Mouse (Mus musculus) cortical plate, adult 2 months (tissue): Measurements from ENCODE around the gene Traf3ip1. TPM values are rescaled to one million over a fixed set of nuclear protein-coding genes. Genes with fewer than 3 reads are reported as not detected.

ENCODE experiments used
- H3K27ac ChIP-seq: fragments of 200-500 bp; 2 replicates; pipeline ENCODE4 v1.5.1; 2012; ENCODE audit warnings: low read length, control low read depth, inconsistent platforms; ENCODE audit not compliant: insufficient read depth
- H3K4me1 ChIP-seq: fragments of 200-500 bp; 2 replicates; pipeline ENCODE4 v1.6.1; 2011; ENCODE audit warnings: low read length; ENCODE audit not compliant: control insufficient read depth, insufficient read depth
- H3K4me3 ChIP-seq: fragments of 200-500 bp; 2 replicates; pipeline ENCODE4 v1.5.1; 2011; ENCODE audit warnings: mild to moderate bottlenecking, low read length, control low read depth; ENCODE audit not compliant: insufficient read depth
- CTCF ChIP-seq: fragments of 200-500 bp; IDR thresholded peaks from 2 replicates; pipeline ENCODE4 v1.5.1; 2011; ENCODE audit warnings: mild to moderate bottlenecking, control low read depth, low read length; ENCODE audit not compliant: insufficient read depth; ENCODE audit errors: extremely low read depth
- POLR2A ChIP-seq: fragments of 200-500 bp; IDR thresholded peaks from 2 replicates; pipeline ENCODE4 v1.6.1; 2011; ENCODE audit warnings: mild to moderate bottlenecking, low read length, control low read depth; ENCODE audit not compliant: insufficient read depth; ENCODE audit errors: extremely low read depth
- polyA plus RNA-seq: library from polyadenylated mRNA; depleted of rRNA; stranded (reverse); fragments of >200 nt; gene quantifications from 2 replicates; pipeline ENCODE4 v1.2.3, GENCODE M21; 2012; rRNA removed

Gene Traf3ip1
- polyA plus RNA-seq, 1 experiment, result 18.2 TPM

DNA sequence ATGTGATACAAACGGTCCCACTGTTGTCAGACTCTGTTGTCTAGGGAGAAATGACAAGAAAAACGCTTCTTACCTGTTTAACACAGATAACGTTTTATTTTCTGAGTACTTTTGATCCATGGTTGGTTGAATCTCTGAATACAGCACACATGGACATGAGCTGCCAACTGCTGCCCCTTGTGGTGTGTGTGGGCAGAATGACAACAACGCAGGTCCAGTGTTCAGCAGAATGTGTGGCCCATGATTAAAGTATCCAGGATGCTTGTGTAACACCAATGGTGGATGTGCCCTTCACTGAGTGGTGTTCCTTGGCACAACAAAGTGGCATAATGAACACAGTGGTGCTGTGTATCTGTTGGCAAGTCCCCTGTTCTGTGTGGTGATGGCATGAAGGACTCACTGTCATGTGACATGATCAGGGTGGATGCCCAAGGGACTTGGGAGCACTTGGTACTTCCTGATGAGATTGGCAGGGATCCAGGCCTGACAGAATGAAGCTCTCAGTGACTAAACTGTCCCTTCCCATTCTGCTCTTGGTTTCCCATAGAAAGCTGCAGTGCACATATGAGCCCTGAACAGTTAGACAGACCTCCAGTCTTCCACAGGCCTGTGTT, 68.6 kb downstream of the Traf3ip1 start:
- H3K4me3 ChIP-seq, result no peak overlapping the region
- peaks cover 2% of the 10 kb centered on the region; the same call in 1 of the 2 replicates for H3K4me1 ChIP-seq
- TF ChIP-seq CTCF (peak; percentile 17; the same call in 1 of the 2 replicates), POLR2A (no peak)
- no peak overlapping the region for H3K27ac ChIP-seq

DNA sequence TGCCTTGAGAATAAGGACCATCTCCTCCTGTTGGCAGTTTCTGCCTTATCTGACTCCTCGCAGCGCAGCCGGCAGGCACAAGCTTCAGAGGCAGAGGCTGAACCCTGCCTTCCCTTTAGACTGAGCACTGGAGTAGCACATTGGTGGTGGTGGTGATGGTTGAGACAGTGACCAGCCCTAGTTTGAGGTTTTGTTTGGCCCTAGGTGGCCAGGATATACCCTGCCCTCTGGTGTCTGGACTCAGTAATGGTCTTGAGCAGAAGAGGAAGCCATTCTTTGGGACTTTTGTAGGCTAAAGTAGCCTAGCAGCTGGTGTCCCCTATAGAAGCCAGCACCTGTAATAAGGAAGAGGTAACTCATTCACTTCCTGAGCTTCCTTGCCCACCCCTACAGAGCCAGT, 69.6 kb downstream of the Traf3ip1 start:
- H3K4me3 ChIP-seq, result no peak overlapping the region
- H3K4me1 ChIP-seq, result peaks cover 2% of the 10 kb centered on the region; the same call in 1 of the 2 replicates
- TF ChIP-seq CTCF, result no peak
- no peak for TF ChIP-seq POLR2A
- no peak overlapping the region for H3K27ac ChIP-seq

DNA sequence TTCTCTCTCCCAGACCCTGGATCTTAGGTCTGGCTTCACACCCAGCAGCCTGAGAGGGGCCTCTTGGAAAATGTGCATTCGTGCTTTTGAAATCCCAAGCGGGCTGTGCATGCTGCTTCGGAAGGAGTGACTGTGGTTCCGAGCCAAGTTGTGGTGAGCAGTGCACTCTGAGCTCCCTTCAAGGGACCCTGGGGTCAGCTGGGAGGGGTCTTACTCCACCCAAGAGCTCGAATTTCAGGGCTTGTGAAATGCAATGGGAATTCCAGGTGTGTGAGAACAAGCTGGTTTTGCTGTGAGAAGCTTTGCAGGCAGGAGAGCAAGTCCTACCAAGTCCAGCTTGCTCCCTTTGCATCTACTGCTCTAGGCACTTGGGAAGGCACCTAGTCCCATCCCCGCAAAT, 70.2 kb downstream of the Traf3ip1 start:
- no peak for TF ChIP-seq CTCF
- no peak for TF ChIP-seq POLR2A
- H3K4me1 ChIP-seq, result peaks cover 2% of the 10 kb centered on the region; the same call in 1 of the 2 replicates
- no peak overlapping the region for H3K4me3 ChIP-seq
- no peak overlapping the region for H3K27ac ChIP-seq

DNA sequence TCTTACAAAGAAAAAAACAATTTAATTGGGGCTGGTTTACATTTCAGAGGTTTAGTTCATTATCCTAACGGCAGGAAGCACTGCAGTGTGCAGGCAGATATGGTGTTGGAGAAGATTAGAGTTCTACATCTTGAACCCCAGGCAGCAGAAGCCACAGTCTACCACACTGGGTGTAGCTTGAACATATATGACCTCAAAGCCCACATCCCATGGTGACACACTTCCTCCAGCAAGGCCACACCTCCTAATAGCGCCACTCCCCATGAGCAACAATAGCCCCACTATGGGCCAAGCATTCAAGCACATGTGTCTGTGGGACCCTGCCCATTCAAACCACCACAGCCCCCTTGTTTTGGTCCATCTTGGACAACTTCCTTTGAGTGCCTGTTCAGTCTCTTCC, 72.8 kb downstream of the Traf3ip1 start:
- no peak for TF ChIP-seq POLR2A
- TF ChIP-seq CTCF, result no peak
- Histone ChIP-seq H3K4me3 (no peak overlapping the region), H3K4me1 (peaks cover 2% of the 10 kb centered on the region; the same call in 1 of the 2 replicates), H3K27ac (no peak overlapping the region)

DNA sequence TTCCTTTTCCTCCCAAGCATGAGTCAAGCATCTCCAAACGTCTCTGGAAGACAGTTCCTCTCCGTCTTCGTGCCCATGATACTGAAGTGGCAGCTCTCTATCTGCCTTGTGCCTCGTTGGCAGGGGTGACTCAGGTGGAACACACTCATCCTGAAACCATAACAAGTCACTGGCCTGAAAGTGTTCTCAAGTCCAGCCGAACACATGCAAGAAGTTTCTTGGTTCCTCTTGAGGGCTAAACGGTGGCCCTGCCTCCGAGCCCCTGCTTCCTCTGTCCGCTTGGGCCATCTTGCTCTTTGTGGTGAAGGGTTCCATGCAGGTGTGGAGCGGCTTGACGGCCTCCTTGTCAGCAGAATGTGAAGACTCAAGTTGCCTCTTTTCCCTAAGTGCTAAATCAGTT, 78.0 kb downstream of the Traf3ip1 start:
- Histone ChIP-seq H3K4me3 (no peak overlapping the region), H3K4me1 (no peaks in the 10 kb centered on the region), H3K27ac (no peak overlapping the region)
- TF ChIP-seq CTCF (no peak), POLR2A (no peak)

DNA sequence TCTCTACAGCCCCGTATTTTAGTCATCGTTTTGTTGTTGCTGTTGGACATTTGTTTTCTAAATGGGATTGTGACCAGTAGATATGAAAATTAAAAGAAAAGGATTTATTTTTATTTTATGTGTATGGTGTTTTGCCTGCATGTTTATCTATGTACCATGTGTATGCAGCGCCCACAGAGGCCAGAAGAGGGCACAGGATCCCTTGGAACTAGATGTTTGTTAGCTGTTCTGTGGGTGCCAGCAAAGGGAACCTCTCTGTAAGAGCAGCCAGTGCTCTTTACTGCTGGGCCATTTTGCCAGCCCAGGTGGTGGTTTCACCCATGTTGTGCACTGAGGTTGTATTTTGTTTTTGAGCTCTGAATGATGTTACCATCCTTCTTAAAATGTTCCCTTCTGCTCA, 79.8 kb downstream of the Traf3ip1 start:
- Histone ChIP-seq H3K4me3 (no peak overlapping the region), H3K4me1 (no peaks in the 10 kb centered on the region)
- no peak for TF ChIP-seq POLR2A
- peak; percentile 74 for TF ChIP-seq CTCF

DNA sequence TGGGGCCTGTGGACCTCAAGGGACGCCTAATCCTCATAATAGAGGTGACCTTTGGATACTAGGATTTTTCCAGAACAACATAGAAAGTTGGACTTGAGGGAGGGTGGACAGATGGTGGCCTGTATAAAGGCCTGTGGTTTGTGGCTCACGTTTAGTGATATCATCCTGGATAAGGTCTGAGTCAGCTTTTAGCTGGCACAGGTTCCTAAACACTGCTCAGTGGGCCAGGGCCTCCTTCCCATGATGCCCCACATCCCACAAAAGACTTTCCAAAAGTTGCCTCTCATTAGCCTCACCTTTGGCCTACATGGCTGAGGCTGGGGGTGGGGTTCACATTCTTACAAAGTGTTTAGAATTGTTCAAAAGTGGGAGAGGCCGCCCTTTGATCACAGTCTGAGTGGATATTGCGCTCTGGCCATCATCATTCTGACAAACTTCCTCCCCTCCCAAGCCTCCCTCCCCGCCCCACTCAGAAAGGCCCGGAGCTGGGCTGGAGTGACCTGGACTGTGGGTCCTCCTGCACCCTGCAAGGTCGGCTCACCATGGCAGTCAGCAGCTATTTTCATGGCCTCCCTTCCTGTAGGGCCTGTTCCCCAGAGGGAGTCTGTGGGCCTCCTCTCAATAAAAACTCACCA, 83.6 kb downstream of the Traf3ip1 start:
- no peak for TF ChIP-seq POLR2A
- no peak for TF ChIP-seq CTCF
- Histone ChIP-seq H3K4me3 (no peak overlapping the region), H3K4me1 (no peaks in the 10 kb centered on the region), H3K27ac (no peak overlapping the region)

More for the DNA sequence above, 79.8 kb downstream of the Traf3ip1 start:
- no peak overlapping the region for H3K27ac ChIP-seq

Other genes with a start within 250 kb of the Traf3ip1 start
- gene Ube2f, start 244.3 kb upstream of the Traf3ip1 start, polyA plus RNA-seq, result 60.0 and 65.7 TPM in 2 replicates
- 18.4 and 20.6 TPM in 2 replicates for gene Scly, start 196.3 kb upstream of the Traf3ip1 start, polyA plus RNA-seq
- gene Espnl, start 172.6 kb upstream of the Traf3ip1 start, polyA plus RNA-seq, result 0.19 and 0.26 TPM in 2 replicates
- gene Klhl30, start 143.6 kb upstream of the Traf3ip1 start, polyA plus RNA-seq, result 0.11 and 0.21 TPM in 2 replicates
- 0.90 and 1.3 TPM in 2 replicates for gene Erfe, start 128.2 kb upstream of the Traf3ip1 start, polyA plus RNA-seq
- 84.0 and 90.3 TPM in 2 replicates for gene Ilkap, start 95.8 kb upstream of the Traf3ip1 start, polyA plus RNA-seq
- gene Hes6, start 80.6 kb upstream of the Traf3ip1 start, polyA plus RNA-seq, result 20.1 and 22.3 TPM in 2 replicates
- 21.6 and 24.3 TPM in 2 replicates for gene Per2, start 35.3 kb upstream of the Traf3ip1 start, polyA plus RNA-seq
- gene Asb1, start 45.9 kb downstream of the Traf3ip1 start, polyA plus RNA-seq, result 20.7 and 22.2 TPM in 2 replicates